Mouse (Mus musculus): ENCODE data around the gene Grhl1. TPM values are rescaled to one million over a fixed set of nuclear protein-coding genes. Genes with fewer than 3 reads are reported as not detected.

Grhl1 gene
- polyA plus RNA-seq, 1 experiment from 2014 or later, result 1.3 TPM

GRCm38 (mm10) chr12:24597376-24597775 is 25.3 kb downstream of the Grhl1 start:
- Histone ChIP-seq H3K27ac (replicated peaks) (no peak overlapping the region), H3K4me1 (replicated peaks) (peaks cover 7% of the 10 kb centered on the region; the same call in 1 of the 2 replicates), H3K4me2 (no peak overlapping the region), H3K36me3 (no peaks in the 10 kb centered on the region), H3K9me3 (no peaks in the 10 kb centered on the region), H3K9ac (no peak overlapping the region), H3K4me3 (no peak overlapping the region), H3K27me3 (no peaks in the 10 kb centered on the region)
- no peak for ATAC-seq (ENCODE audit: low FRiP score, low read depth)
- 84% methylated on average over 6 of the region's 6 CpGs for WGBS

DNA sequence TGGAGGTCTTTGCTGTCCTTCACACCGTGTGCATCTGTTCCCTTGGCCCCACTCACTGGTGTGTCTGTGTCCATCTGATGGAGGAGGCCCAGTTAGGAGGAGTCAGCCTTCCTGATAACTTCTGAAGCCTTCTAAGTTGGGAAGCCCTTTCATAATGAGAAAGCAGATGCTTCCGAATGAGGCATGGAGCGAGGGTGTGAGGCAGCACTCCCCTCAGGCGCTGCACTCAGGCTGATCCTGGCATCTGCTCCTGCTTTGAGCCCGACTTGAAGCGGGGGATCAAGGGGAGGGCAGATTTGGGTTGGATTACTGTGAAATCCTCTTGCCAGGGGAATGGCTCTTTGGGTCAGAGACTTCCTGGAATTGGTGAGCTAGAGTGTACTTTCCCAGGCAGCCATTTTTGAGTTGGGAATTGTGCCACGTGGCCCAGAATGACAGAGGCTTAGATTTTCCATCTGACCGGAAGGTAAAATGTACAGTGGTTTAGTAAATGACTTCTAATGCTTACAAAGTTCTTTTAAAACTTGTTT is 27.3 kb downstream of the Grhl1 start:
- Histone ChIP-seq H3K36me3 (no peaks in the 10 kb centered on the region), H3K4me3 (no peak overlapping the region), H3K4me1 (replicated peaks) (no peaks in the 10 kb centered on the region), H3K9ac (no peak overlapping the region), H3K27ac (replicated peaks) (no peak overlapping the region), H3K27me3 (no peaks in the 10 kb centered on the region), H3K9me3 (no peaks in the 10 kb centered on the region), H3K4me2 (no peak overlapping the region)
- ATAC-seq (ENCODE audit: low FRiP score, low read depth), result no peak
- WGBS, result 65% methylated on average over 8 of the region's 8 CpGs

GRCm38 (mm10) chr12:24600074-24600473 is 28.0 kb downstream of the Grhl1 start:
- 89% methylated on average over 7 of the region's 7 CpGs for WGBS
- no peak for ATAC-seq (ENCODE audit: low FRiP score, low read depth)
- Histone ChIP-seq H3K4me3 (no peak overlapping the region), H3K36me3 (no peaks in the 10 kb centered on the region), H3K4me1 (replicated peaks) (no peaks in the 10 kb centered on the region), H3K4me2 (no peak overlapping the region), H3K27ac (replicated peaks) (no peak overlapping the region), H3K9me3 (no peaks in the 10 kb centered on the region), H3K9ac (no peak overlapping the region), H3K27me3 (no peaks in the 10 kb centered on the region)

DNA sequence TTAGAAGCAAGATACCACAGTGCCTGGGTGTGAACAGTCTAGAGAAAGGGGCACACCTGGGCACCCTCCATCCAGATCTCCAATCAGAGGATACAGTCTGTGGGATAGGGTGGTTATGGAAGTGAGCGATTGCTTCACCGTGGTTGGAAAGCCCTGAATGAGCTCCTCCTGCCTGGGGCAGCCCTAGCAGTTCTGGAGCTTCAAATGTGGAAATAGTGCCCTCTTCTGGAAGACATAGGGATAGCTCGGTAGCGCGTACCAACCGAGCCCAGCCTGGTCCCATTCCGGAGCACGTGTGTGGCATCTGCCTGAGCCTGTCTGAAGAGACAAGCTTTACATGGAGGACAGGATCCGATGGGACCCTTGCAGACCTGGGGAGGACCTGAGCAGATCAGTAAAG is 28.7 kb downstream of the Grhl1 start:
- no peaks in the 10 kb centered on the region for H3K36me3 ChIP-seq
- H3K9ac ChIP-seq, result no peak overlapping the region
- no peaks in the 10 kb centered on the region for H3K27me3 ChIP-seq
- H3K4me2 ChIP-seq, result no peak overlapping the region
- peak; percentile 65 for ATAC-seq (ENCODE audit: low FRiP score, low read depth)
- no peaks in the 10 kb centered on the region for H3K9me3 ChIP-seq
- H3K4me3 ChIP-seq, result no peak overlapping the region
- no peak overlapping the region for H3K27ac ChIP-seq (replicated peaks)
- 4% methylated on average over 9 of the region's 9 CpGs for whole genome bisulfite sequencing
- no peaks in the 10 kb centered on the region for H3K4me1 ChIP-seq (replicated peaks)

- H3K27me3 ChIP-seq, result no peaks in the 10 kb centered on the region
- no peak overlapping the region for H3K9ac ChIP-seq
- no peak overlapping the region for H3K4me3 ChIP-seq
- H3K4me2 ChIP-seq, result no peak overlapping the region
- no peak overlapping the region for H3K27ac ChIP-seq (replicated peaks)
- no peaks in the 10 kb centered on the region for H3K4me1 ChIP-seq (replicated peaks)
- H3K9me3 ChIP-seq, result no peaks in the 10 kb centered on the region
- WGBS, result 39% methylated on average over 2 of the region's 2 CpGs
- ATAC-seq (ENCODE audit: low FRiP score, low read depth), result no peak
- no peaks in the 10 kb centered on the region for H3K36me3 ChIP-seq
Observed at GRCm38 (mm10) chr12:24603266-24603665, 31.2 kb downstream of the Grhl1 start.

DNA sequence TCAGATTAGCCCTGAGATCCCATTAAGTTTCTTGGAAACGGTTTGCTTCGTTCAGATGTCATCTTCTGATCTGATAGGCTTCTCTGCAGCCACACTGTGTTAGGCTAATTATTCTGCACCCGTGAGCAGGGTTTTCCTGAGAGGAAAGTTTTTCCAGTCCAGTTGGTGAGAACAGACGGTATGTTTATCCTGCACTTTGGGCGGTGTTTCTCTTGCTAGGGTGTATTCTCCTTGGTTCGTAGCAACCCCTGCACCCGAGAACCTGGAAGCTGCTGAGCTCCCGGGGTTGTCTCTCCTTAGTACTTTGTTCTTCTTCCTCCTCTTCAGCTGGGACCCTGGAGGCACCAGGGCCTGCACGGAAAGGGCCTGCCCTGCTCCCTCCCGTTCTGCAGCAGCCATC is 34.1 kb downstream of the Grhl1 start:
- no peak for ATAC-seq (ENCODE audit: low FRiP score, low read depth)
- WGBS, result 58% methylated on average over 10 of the region's 10 CpGs
- H3K4me1 ChIP-seq (replicated peaks), result no peaks in the 10 kb centered on the region

GRCm38 (mm10) chr12:24612591-24612990 is 40.5 kb downstream of the Grhl1 start:
- Histone ChIP-seq H3K4me3 (no peak overlapping the region), H3K4me2 (no peak overlapping the region), H3K9ac (no peak overlapping the region), H3K9me3 (no peaks in the 10 kb centered on the region), H3K27me3 (no peaks in the 10 kb centered on the region), H3K36me3 (no peaks in the 10 kb centered on the region), H3K27ac (replicated peaks) (no peak overlapping the region), H3K4me1 (replicated peaks) (no peaks in the 10 kb centered on the region)
- no peak for ATAC-seq (ENCODE audit: low FRiP score, low read depth)
- WGBS, result 80% methylated on average over 6 of the region's 6 CpGs

More for the DNA sequence above, 34.1 kb downstream of the Grhl1 start:
- no peak overlapping the region for H3K27ac ChIP-seq (replicated peaks)
- no peaks in the 10 kb centered on the region for H3K27me3 ChIP-seq
- H3K9ac ChIP-seq, result no peak overlapping the region
- H3K4me2 ChIP-seq, result no peak overlapping the region
- no peak overlapping the region for H3K4me3 ChIP-seq
- no peaks in the 10 kb centered on the region for H3K36me3 ChIP-seq
- H3K9me3 ChIP-seq, result no peaks in the 10 kb centered on the region

- ATAC-seq (ENCODE audit: low FRiP score, low read depth), result no peak
Observed at GRCm38 (mm10) chr12:24614452-24615075, 42.5 kb downstream of the Grhl1 start.

GRCm38 (mm10) chr12:24615140-24615539 is 43.1 kb downstream of the Grhl1 start:
- no peaks in the 10 kb centered on the region for H3K36me3 ChIP-seq
- H3K9me3 ChIP-seq, result no peaks in the 10 kb centered on the region
- no peak overlapping the region for H3K9ac ChIP-seq
- no peaks in the 10 kb centered on the region for H3K4me1 ChIP-seq (replicated peaks)
- ATAC-seq (ENCODE audit: low FRiP score, low read depth), result no peak
- H3K27me3 ChIP-seq, result no peaks in the 10 kb centered on the region
- H3K4me2 ChIP-seq, result no peak overlapping the region
- 86% methylated on average over 3 of the region's 3 CpGs for WGBS
- H3K27ac ChIP-seq (replicated peaks), result no peak overlapping the region
- no peak overlapping the region for H3K4me3 ChIP-seq

More at GRCm38 (mm10) chr12:24614452-24615075, 42.5 kb downstream of the Grhl1 start:
- H3K4me1 ChIP-seq (replicated peaks), result no peaks in the 10 kb centered on the region
- H3K4me2 ChIP-seq, result no peak overlapping the region
- no peaks in the 10 kb centered on the region for H3K27me3 ChIP-seq
- H3K36me3 ChIP-seq, result no peaks in the 10 kb centered on the region
- WGBS, result 81% methylated on average over 17 of the region's 17 CpGs
- H3K4me3 ChIP-seq, result no peak overlapping the region
- no peaks in the 10 kb centered on the region for H3K9me3 ChIP-seq
- H3K27ac ChIP-seq (replicated peaks), result no peak overlapping the region
- no peak overlapping the region for H3K9ac ChIP-seq

- ATAC-seq (ENCODE audit: low FRiP score, low read depth), result no peak
- 89% methylated on average over 4 of the region's 4 CpGs for WGBS
- Histone ChIP-seq H3K4me2 (no peak overlapping the region), H3K27me3 (no peaks in the 10 kb centered on the region), H3K36me3 (no peaks in the 10 kb centered on the region), H3K27ac (replicated peaks) (no peak overlapping the region), H3K9me3 (no peaks in the 10 kb centered on the region), H3K4me3 (no peak overlapping the region), H3K9ac (no peak overlapping the region), H3K4me1 (replicated peaks) (peaks cover 11% of the 10 kb centered on the region)
Observed at GRCm38 (mm10) chr12:24619436-24619835, 47.4 kb downstream of the Grhl1 start.

- Histone ChIP-seq H3K4me3 (no peak overlapping the region), H3K4me2 (no peak overlapping the region), H3K36me3 (no peaks in the 10 kb centered on the region), H3K9ac (no peak overlapping the region), H3K27me3 (no peaks in the 10 kb centered on the region), H3K4me1 (replicated peaks) (peaks cover 13% of the 10 kb centered on the region), H3K27ac (replicated peaks) (no peak overlapping the region), H3K9me3 (no peaks in the 10 kb centered on the region)
- WGBS, result 46% methylated on average over 12 of the region's 12 CpGs
- peak; percentile 75; the same call in 1 of the 2 replicates for ATAC-seq (ENCODE audit: low FRiP score, low read depth)
Observed at GRCm38 (mm10) chr12:24623486-24624251, 51.6 kb downstream of the Grhl1 start.

DNA sequence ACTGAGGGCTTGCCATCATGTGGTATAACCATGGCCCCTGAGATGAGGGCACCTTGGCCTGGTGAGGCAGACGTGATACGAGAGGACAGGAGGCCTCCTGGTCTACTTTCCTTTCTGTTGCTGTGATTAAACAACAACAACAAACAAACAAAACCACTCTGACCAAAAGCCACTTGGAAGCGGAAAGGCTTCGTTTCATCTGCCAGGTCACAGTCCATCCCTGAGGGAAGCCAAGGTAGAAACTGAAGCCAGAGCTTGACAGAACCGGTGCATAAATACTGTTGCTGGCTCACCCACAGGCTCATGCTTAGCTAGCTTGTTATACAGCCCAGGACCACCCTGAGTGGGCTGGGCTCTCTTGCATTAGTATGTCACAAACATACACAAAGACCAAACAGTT is 54.3 kb downstream of the Grhl1 start:
- Histone ChIP-seq H3K27ac (replicated peaks) (no peak overlapping the region), H3K4me2 (no peak overlapping the region), H3K27me3 (no peaks in the 10 kb centered on the region), H3K4me1 (replicated peaks) (peaks cover 13% of the 10 kb centered on the region), H3K4me3 (no peak overlapping the region), H3K36me3 (no peaks in the 10 kb centered on the region), H3K9ac (no peak overlapping the region), H3K9me3 (no peaks in the 10 kb centered on the region)
- ATAC-seq (ENCODE audit: low FRiP score, low read depth), result no peak
- WGBS, result 93% methylated on average over 5 of the region's 5 CpGs

All from hindbrain, embryonic 15.5 days (tissue).